Mouse (Mus musculus): ENCODE measurements around the gene Astn2. TPM values are rescaled to one million over a fixed set of nuclear protein-coding genes. Genes with fewer than 3 reads are reported as not detected.

The Astn2 gene
- polyA plus RNA-seq, 1 experiment, result not detected

DNA sequence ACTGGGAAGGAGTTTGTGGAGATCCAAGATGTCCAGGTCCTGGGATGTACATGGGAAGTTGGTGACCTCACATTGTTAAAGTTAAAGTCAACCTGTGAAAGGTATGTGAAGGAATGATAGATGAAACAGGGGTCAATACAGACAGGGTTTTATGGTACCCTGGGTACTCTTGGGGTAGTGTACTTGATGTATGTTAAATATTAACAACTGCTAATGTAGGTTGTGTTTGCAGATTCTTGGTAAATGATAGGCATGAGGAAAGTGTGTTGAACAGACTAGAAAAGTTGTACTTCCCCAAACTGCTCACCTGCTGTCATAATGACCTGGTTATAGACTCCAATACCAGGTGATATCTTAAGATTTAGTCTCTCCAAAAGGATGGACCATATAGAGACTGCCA lies 539.9 kb downstream of the Astn2 start:
- Histone ChIP-seq H3ac (ENCODE audit: control insufficient read depth, insufficient read length) (no peak overlapping the region), H3K36me3 (ENCODE audit: control insufficient read depth, insufficient read depth) (no peaks in the 10 kb centered on the region), H3K4me3 (no peak overlapping the region), H3K27me3 (ENCODE audit: control insufficient read depth, insufficient read depth, insufficient read length) (no peaks in the 10 kb centered on the region), H3K79me2 (ENCODE audit: control insufficient read depth, insufficient read depth) (no peaks in the 10 kb centered on the region), H3K4me2 (ENCODE audit: low read depth) (no peak overlapping the region)
- TF ChIP-seq POLR2AphosphoS2 (IDR thresholded peaks at IDR 0.05; ENCODE audit: insufficient read length, low read depth) (no peak), MYOG (IDR thresholded peaks at IDR 0.05; ENCODE audit: control insufficient read depth in 1 of 3, insufficient read depth in 1 of 3, insufficient read length in 2 of 3, low read depth in 2 of 3) (no peak), MAX (IDR thresholded peaks at IDR 0.05; ENCODE audit: low read depth) (no peak), TCF12 (IDR thresholded peaks at IDR 0.05; ENCODE audit: insufficient read depth, poor library complexity, severe bottlenecking) (no peak), SRF (IDR thresholded peaks at IDR 0.05; ENCODE audit: control insufficient read depth, insufficient read length, low read depth) (no peak), E2F4 (IDR thresholded peaks at IDR 0.05; ENCODE audit: insufficient read depth) (no peak), USF1 (IDR thresholded peaks at IDR 0.05; ENCODE audit: low read depth) (no peak), MYOD1 (IDR thresholded peaks at IDR 0.05; ENCODE audit: control insufficient read depth in 1 of 3, insufficient read length in 2 of 3, low read depth in 2 of 3) (no peak), REST (IDR thresholded peaks at IDR 0.05; ENCODE audit: insufficient read depth, insufficient read length) (no peak), TCF3 (IDR thresholded peaks at IDR 0.05; ENCODE audit: insufficient read length, low read depth) (no peak), CEBPB (IDR thresholded peaks at IDR 0.05; ENCODE audit: insufficient read depth, poor library complexity, severe bottlenecking) (no peak), POLR2A (IDR thresholded peaks at IDR 0.05; ENCODE audit: insufficient read length, low read depth) (no peak)

- Histone ChIP-seq H3K36me3 (ENCODE audit: control insufficient read depth, insufficient read depth) (no peaks in the 10 kb centered on the region), H3K27me3 (ENCODE audit: control insufficient read depth, insufficient read depth, insufficient read length) (no peaks in the 10 kb centered on the region), H3K4me2 (ENCODE audit: low read depth) (no peak overlapping the region), H3ac (ENCODE audit: control insufficient read depth, insufficient read length) (no peak overlapping the region), H3K4me3 (no peak overlapping the region), H3K79me2 (ENCODE audit: control insufficient read depth, insufficient read depth) (no peaks in the 10 kb centered on the region)
- TF ChIP-seq CEBPB (IDR thresholded peaks at IDR 0.05; ENCODE audit: insufficient read depth, poor library complexity, severe bottlenecking), result no peak
- TF ChIP-seq POLR2A (IDR thresholded peaks at IDR 0.05; ENCODE audit: insufficient read length, low read depth), result no peak
- TF ChIP-seq MYOG (IDR thresholded peaks at IDR 0.05; ENCODE audit: control insufficient read depth in 1 of 3, insufficient read depth in 1 of 3, insufficient read length in 2 of 3, low read depth in 2 of 3), result no peak
- TF ChIP-seq USF1 (IDR thresholded peaks at IDR 0.05; ENCODE audit: low read depth), result no peak
- no peak for TF ChIP-seq TCF3 (IDR thresholded peaks at IDR 0.05; ENCODE audit: insufficient read length, low read depth)
- no peak for TF ChIP-seq REST (IDR thresholded peaks at IDR 0.05; ENCODE audit: insufficient read depth, insufficient read length)
- TF ChIP-seq E2F4 (IDR thresholded peaks at IDR 0.05; ENCODE audit: insufficient read depth), result no peak
- TF ChIP-seq MAX (IDR thresholded peaks at IDR 0.05; ENCODE audit: low read depth), result no peak
- TF ChIP-seq POLR2AphosphoS2 (IDR thresholded peaks at IDR 0.05; ENCODE audit: insufficient read length, low read depth), result no peak
- TF ChIP-seq MYOD1 (IDR thresholded peaks at IDR 0.05; ENCODE audit: control insufficient read depth in 1 of 3, insufficient read length in 2 of 3, low read depth in 2 of 3), result no peak
- TF ChIP-seq SRF (IDR thresholded peaks at IDR 0.05; ENCODE audit: control insufficient read depth, insufficient read length, low read depth), result no peak
Observed at GRCm38 (mm10) chr4:65843191-65843590, 561.2 kb downstream of the Astn2 start.

DNA sequence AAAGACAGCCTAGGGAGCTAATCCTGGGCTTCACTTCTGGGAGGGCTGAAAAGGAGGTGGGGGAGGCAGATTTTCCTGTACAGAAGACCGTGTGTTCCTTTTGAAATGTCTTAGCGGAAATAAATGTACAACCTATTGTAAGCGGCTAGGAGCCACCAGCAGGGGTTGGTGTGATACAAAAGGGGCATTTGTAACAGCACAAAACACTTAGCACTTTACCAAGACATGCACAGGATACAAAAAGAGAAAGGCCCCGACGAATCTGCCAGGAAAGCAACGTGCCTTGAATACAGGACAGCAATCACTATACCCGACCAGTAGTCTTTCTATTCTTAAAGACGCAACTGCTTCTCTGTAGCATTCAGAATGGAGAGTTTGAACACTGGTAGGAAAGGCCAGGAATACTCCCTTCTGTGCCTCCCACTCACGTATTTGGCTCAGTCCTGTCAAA lies 564.8 kb downstream of the Astn2 start:
- no peaks in the 10 kb centered on the region for H3K36me3 ChIP-seq (ENCODE audit: control insufficient read depth, insufficient read depth)
- H3ac ChIP-seq (ENCODE audit: control insufficient read depth, insufficient read length), result no peak overlapping the region
- TF ChIP-seq POLR2AphosphoS2 (IDR thresholded peaks at IDR 0.05; ENCODE audit: insufficient read length, low read depth), result no peak
- no peak for TF ChIP-seq MYOD1 (IDR thresholded peaks at IDR 0.05; ENCODE audit: control insufficient read depth in 1 of 3, insufficient read length in 2 of 3, low read depth in 2 of 3)
- TF ChIP-seq SRF (IDR thresholded peaks at IDR 0.05; ENCODE audit: control insufficient read depth, insufficient read length, low read depth), result no peak
- no peak for TF ChIP-seq USF1 (IDR thresholded peaks at IDR 0.05; ENCODE audit: low read depth)
- no peak for TF ChIP-seq MYOG (IDR thresholded peaks at IDR 0.05; ENCODE audit: control insufficient read depth in 1 of 3, insufficient read depth in 1 of 3, insufficient read length in 2 of 3, low read depth in 2 of 3)
- no peak for TF ChIP-seq POLR2A (IDR thresholded peaks at IDR 0.05; ENCODE audit: insufficient read length, low read depth)
- TF ChIP-seq TCF12 (IDR thresholded peaks at IDR 0.05; ENCODE audit: insufficient read depth, poor library complexity, severe bottlenecking), result no peak
- TF ChIP-seq REST (IDR thresholded peaks at IDR 0.05; ENCODE audit: insufficient read depth, insufficient read length), result no peak
- no peak for TF ChIP-seq CEBPB (IDR thresholded peaks at IDR 0.05; ENCODE audit: insufficient read depth, poor library complexity, severe bottlenecking)
- no peak for TF ChIP-seq E2F4 (IDR thresholded peaks at IDR 0.05; ENCODE audit: insufficient read depth)
- H3K27me3 ChIP-seq (ENCODE audit: control insufficient read depth, insufficient read depth, insufficient read length), result no peaks in the 10 kb centered on the region
- no peaks in the 10 kb centered on the region for H3K79me2 ChIP-seq (ENCODE audit: control insufficient read depth, insufficient read depth)
- no peak overlapping the region for H3K4me2 ChIP-seq (ENCODE audit: low read depth)
- no peak overlapping the region for H3K4me3 ChIP-seq

DNA sequence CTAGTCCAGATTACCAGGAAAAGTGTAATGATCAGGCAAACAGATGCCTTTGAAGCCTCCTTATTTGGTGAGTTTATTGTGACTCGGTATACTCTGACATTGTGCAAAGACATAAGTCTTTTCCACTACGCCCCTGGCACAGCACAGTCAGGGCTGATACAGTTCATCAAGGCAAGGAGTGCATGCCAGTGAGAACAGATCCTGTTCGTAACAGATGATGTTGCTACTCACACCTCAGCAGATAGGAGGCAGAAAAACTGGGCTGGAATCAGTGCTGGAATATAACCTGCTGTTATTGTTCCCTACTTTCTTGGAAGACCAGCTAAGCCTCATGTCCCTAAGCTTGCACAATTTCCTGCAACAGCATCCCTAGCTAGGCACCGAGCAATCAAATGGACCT lies 565.6 kb downstream of the Astn2 start:
- H3K79me2 ChIP-seq (ENCODE audit: control insufficient read depth, insufficient read depth), result no peaks in the 10 kb centered on the region
- H3ac ChIP-seq (ENCODE audit: control insufficient read depth, insufficient read length), result no peak overlapping the region
- TF ChIP-seq USF1 (IDR thresholded peaks at IDR 0.05; ENCODE audit: low read depth) (no peak), TCF3 (IDR thresholded peaks at IDR 0.05; ENCODE audit: insufficient read length, low read depth) (no peak), REST (IDR thresholded peaks at IDR 0.05; ENCODE audit: insufficient read depth, insufficient read length) (no peak), MYOD1 (IDR thresholded peaks at IDR 0.05; ENCODE audit: control insufficient read depth in 1 of 3, insufficient read length in 2 of 3, low read depth in 2 of 3) (no peak), POLR2A (IDR thresholded peaks at IDR 0.05; ENCODE audit: insufficient read length, low read depth) (no peak), MYOG (IDR thresholded peaks at IDR 0.05; ENCODE audit: control insufficient read depth in 1 of 3, insufficient read depth in 1 of 3, insufficient read length in 2 of 3, low read depth in 2 of 3) (no peak), TCF12 (IDR thresholded peaks at IDR 0.05; ENCODE audit: insufficient read depth, poor library complexity, severe bottlenecking) (no peak), POLR2AphosphoS2 (IDR thresholded peaks at IDR 0.05; ENCODE audit: insufficient read length, low read depth) (no peak), SRF (IDR thresholded peaks at IDR 0.05; ENCODE audit: control insufficient read depth, insufficient read length, low read depth) (no peak), MAX (IDR thresholded peaks at IDR 0.05; ENCODE audit: low read depth) (no peak), CEBPB (IDR thresholded peaks at IDR 0.05; ENCODE audit: insufficient read depth, poor library complexity, severe bottlenecking) (no peak), E2F4 (IDR thresholded peaks at IDR 0.05; ENCODE audit: insufficient read depth) (no peak)
- H3K36me3 ChIP-seq (ENCODE audit: control insufficient read depth, insufficient read depth), result no peaks in the 10 kb centered on the region
- no peaks in the 10 kb centered on the region for H3K27me3 ChIP-seq (ENCODE audit: control insufficient read depth, insufficient read depth, insufficient read length)
- H3K4me3 ChIP-seq, result no peak overlapping the region
- H3K4me2 ChIP-seq (ENCODE audit: low read depth), result no peak overlapping the region

Measured in myocyte (in vitro differentiated cells).